Mouse (Mus musculus): ENCODE measurements at regions not wholly inside any gene's neighbourhood (a gene's known extent, or its start where the extent isn't known, plus 50 kb on each side); places are given as distances from the start of the nearest gene placed in this dataset.

GRCm38 (mm10) chr12:69496341-69496904 lies 86.4 kb downstream of the Vcpkmt start:
- DNase-seq (ENCODE audit: low spot score): no peak
- no peak overlapping the region for H3K9ac ChIP-seq (ENCODE audit: low read depth, low read length)
- 81% methylated on average over 6 of the region's 6 CpGs for WGBS
- no peak for ATAC-seq (ENCODE audit: low FRiP score)
- H3K4me2 ChIP-seq (replicated peaks; ENCODE audit: low read depth, low read length): no peak overlapping the region
- no peaks in the 10 kb centered on the region; the same call in 1 of the 2 replicates for H3K4me1 ChIP-seq (replicated peaks; ENCODE audit: control insufficient read depth, insufficient read depth, low read length)
- no peaks in the 10 kb centered on the region for H3K27me3 ChIP-seq (ENCODE audit: control insufficient read depth, insufficient read depth, low read length)
- no peak overlapping the region for H3K27ac ChIP-seq (ENCODE audit: low read depth, low read length)
- H3K4me3 ChIP-seq (ENCODE audit: low read depth, low read length): no peak overlapping the region
- no peaks in the 10 kb centered on the region for H3K9me3 ChIP-seq (ENCODE audit: control insufficient read depth, low read length)
- no peaks in the 10 kb centered on the region for H3K36me3 ChIP-seq (ENCODE audit: control insufficient read depth, insufficient read depth, low read length)

- no peak overlapping the region for H3K4me3 ChIP-seq (ENCODE audit: low read depth, low read length)
- ATAC-seq (ENCODE audit: low FRiP score) (no peak), DNase-seq (ENCODE audit: low spot score) (no peak)
- H3K36me3 ChIP-seq (ENCODE audit: control insufficient read depth, insufficient read depth, low read length): no peaks in the 10 kb centered on the region
- no peak overlapping the region for H3K9ac ChIP-seq (ENCODE audit: low read depth, low read length)
- H3K4me2 ChIP-seq (replicated peaks; ENCODE audit: low read depth, low read length): no peak overlapping the region
- H3K4me1 ChIP-seq (replicated peaks; ENCODE audit: control insufficient read depth, insufficient read depth, low read length): no peaks in the 10 kb centered on the region
- H3K27ac ChIP-seq (ENCODE audit: low read depth, low read length): no peak overlapping the region
- no peaks in the 10 kb centered on the region for H3K27me3 ChIP-seq (ENCODE audit: control insufficient read depth, insufficient read depth, low read length)
- H3K9me3 ChIP-seq (ENCODE audit: control insufficient read depth, low read length): no peaks in the 10 kb centered on the region
- WGBS: 94% methylated on average over 5 of the region's 5 CpGs
Measured at GRCm38 (mm10) chr12:69495776-69496175, 87.1 kb downstream of the Vcpkmt start.

GRCm38 (mm10) chr12:69494648-69495047 lies 88.2 kb downstream of the Vcpkmt start:
- DNase-seq (ENCODE audit: low spot score) (no peak), ATAC-seq (ENCODE audit: low FRiP score) (no peak)
- Histone ChIP-seq H3K9ac (ENCODE audit: low read depth, low read length) (no peak overlapping the region), H3K27ac (ENCODE audit: low read depth, low read length) (no peak overlapping the region), H3K9me3 (ENCODE audit: control insufficient read depth, low read length) (no peaks in the 10 kb centered on the region), H3K36me3 (ENCODE audit: control insufficient read depth, insufficient read depth, low read length) (no peaks in the 10 kb centered on the region), H3K4me1 (replicated peaks; ENCODE audit: control insufficient read depth, insufficient read depth, low read length) (no peaks in the 10 kb centered on the region), H3K27me3 (ENCODE audit: control insufficient read depth, insufficient read depth, low read length) (no peaks in the 10 kb centered on the region), H3K4me2 (replicated peaks; ENCODE audit: low read depth, low read length) (no peak overlapping the region), H3K4me3 (ENCODE audit: low read depth, low read length) (no peak overlapping the region)
- WGBS: 91% methylated on average over 8 of the region's 8 CpGs

GRCm38 (mm10) chr12:69489686-69490085 lies 93.1 kb downstream of the Vcpkmt start:
- Histone ChIP-seq H3K4me1 (replicated peaks; ENCODE audit: control insufficient read depth, insufficient read depth, low read length) (peaks cover 3% of the 10 kb centered on the region; the same call in 1 of the 2 replicates), H3K36me3 (ENCODE audit: control insufficient read depth, insufficient read depth, low read length) (no peaks in the 10 kb centered on the region), H3K27ac (ENCODE audit: low read depth, low read length) (no peak overlapping the region), H3K9me3 (ENCODE audit: control insufficient read depth, low read length) (no peaks in the 10 kb centered on the region), H3K4me2 (replicated peaks; ENCODE audit: low read depth, low read length) (no peak overlapping the region), H3K9ac (ENCODE audit: low read depth, low read length) (no peak overlapping the region), H3K4me3 (ENCODE audit: low read depth, low read length) (no peak overlapping the region), H3K27me3 (ENCODE audit: control insufficient read depth, insufficient read depth, low read length) (no peaks in the 10 kb centered on the region)
- DNase-seq (ENCODE audit: low spot score) (no peak), ATAC-seq (ENCODE audit: low FRiP score) (no peak)
- WGBS: 91% methylated on average over 10 of the region's 10 CpGs

- no peak overlapping the region for H3K9ac ChIP-seq (ENCODE audit: low read depth, low read length)
- H3K4me3 ChIP-seq (ENCODE audit: low read depth, low read length): no peak overlapping the region
- H3K27me3 ChIP-seq (ENCODE audit: control insufficient read depth, insufficient read depth, low read length): no peaks in the 10 kb centered on the region
- H3K36me3 ChIP-seq (ENCODE audit: control insufficient read depth, insufficient read depth, low read length): no peaks in the 10 kb centered on the region
- H3K27ac ChIP-seq (ENCODE audit: low read depth, low read length): no peak overlapping the region
- H3K4me2 ChIP-seq (replicated peaks; ENCODE audit: low read depth, low read length): no peak overlapping the region
- WGBS: 72% methylated on average over 8 of the region's 8 CpGs
- peaks cover 3% of the 10 kb centered on the region; the same call in 1 of the 2 replicates for H3K4me1 ChIP-seq (replicated peaks; ENCODE audit: control insufficient read depth, insufficient read depth, low read length)
- DNase-seq (ENCODE audit: low spot score) (no peak), ATAC-seq (ENCODE audit: low FRiP score) (no peak)
- H3K9me3 ChIP-seq (ENCODE audit: control insufficient read depth, low read length): no peaks in the 10 kb centered on the region
Measured at GRCm38 (mm10) chr12:69486903-69487302, 95.9 kb downstream of the Vcpkmt start.

- Histone ChIP-seq H3K36me3 (ENCODE audit: control insufficient read depth, insufficient read depth, low read length) (no peaks in the 10 kb centered on the region), H3K4me1 (replicated peaks; ENCODE audit: control insufficient read depth, insufficient read depth, low read length) (peaks cover 3% of the 10 kb centered on the region; the same call in 1 of the 2 replicates), H3K27ac (ENCODE audit: low read depth, low read length) (no peak overlapping the region), H3K9ac (ENCODE audit: low read depth, low read length) (peak overlapping the region; percentile 20; the same call in 1 of the 2 replicates), H3K4me2 (replicated peaks; ENCODE audit: low read depth, low read length) (peak overlapping the region; percentile 24), H3K27me3 (ENCODE audit: control insufficient read depth, insufficient read depth, low read length) (no peaks in the 10 kb centered on the region), H3K4me3 (ENCODE audit: low read depth, low read length) (0 out of 2 replicates have a peak overlapping the region, but pooled peaks have one; percentile 6), H3K9me3 (ENCODE audit: control insufficient read depth, low read length) (no peaks in the 10 kb centered on the region)
- ATAC-seq (ENCODE audit: low FRiP score) (peak; percentile 82), DNase-seq (ENCODE audit: low spot score) (peak; percentile 60)
- WGBS: 22% methylated on average over 14 of the region's 14 CpGs
Measured at GRCm38 (mm10) chr12:69485652-69486651, 96.9 kb downstream of the Vcpkmt start.

GRCm38 (mm10) chr12:69481420-69481819 lies 101.4 kb downstream of the Vcpkmt start:
- no peak overlapping the region for H3K9ac ChIP-seq (ENCODE audit: low read depth, low read length)
- no peak overlapping the region for H3K27ac ChIP-seq (ENCODE audit: low read depth, low read length)
- no peak overlapping the region for H3K4me3 ChIP-seq (ENCODE audit: low read depth, low read length)
- WGBS: 85% methylated on average over 3 of the region's 3 CpGs
- peaks cover 7% of the 10 kb centered on the region; the same call in 1 of the 2 replicates for H3K4me1 ChIP-seq (replicated peaks; ENCODE audit: control insufficient read depth, insufficient read depth, low read length)
- ATAC-seq (ENCODE audit: low FRiP score) (no peak), DNase-seq (ENCODE audit: low spot score) (no peak)
- H3K9me3 ChIP-seq (ENCODE audit: control insufficient read depth, low read length): no peaks in the 10 kb centered on the region
- H3K27me3 ChIP-seq (ENCODE audit: control insufficient read depth, insufficient read depth, low read length): no peaks in the 10 kb centered on the region
- no peaks in the 10 kb centered on the region for H3K36me3 ChIP-seq (ENCODE audit: control insufficient read depth, insufficient read depth, low read length)
- H3K4me2 ChIP-seq (replicated peaks; ENCODE audit: low read depth, low read length): no peak overlapping the region

GRCm38 (mm10) chr12:69476631-69477091 lies 104.4 kb upstream of the Gm9887 start:
- no peak overlapping the region for H3K27ac ChIP-seq (ENCODE audit: low read depth, low read length)
- H3K36me3 ChIP-seq (ENCODE audit: control insufficient read depth, insufficient read depth, low read length): no peaks in the 10 kb centered on the region
- no peaks in the 10 kb centered on the region for H3K27me3 ChIP-seq (ENCODE audit: control insufficient read depth, insufficient read depth, low read length)
- WGBS: 11% methylated on average over 16 of the region's 18 CpGs
- peak overlapping the region; percentile 39 for H3K4me2 ChIP-seq (replicated peaks; ENCODE audit: low read depth, low read length)
- H3K4me3 ChIP-seq (ENCODE audit: low read depth, low read length): no peak overlapping the region
- no peaks in the 10 kb centered on the region for H3K9me3 ChIP-seq (ENCODE audit: control insufficient read depth, low read length)
- H3K4me1 ChIP-seq (replicated peaks; ENCODE audit: control insufficient read depth, insufficient read depth, low read length): peaks cover 4% of the 10 kb centered on the region; the same call in 1 of the 2 replicates
- peak; percentile 46 for DNase-seq (ENCODE audit: low spot score)
- 0 out of 2 replicates have a peak overlapping the region, but pooled peaks have one; percentile 42 for H3K9ac ChIP-seq (ENCODE audit: low read depth, low read length)
- ATAC-seq (ENCODE audit: low FRiP score): peak; percentile 70; the same call in 1 of the 2 replicates

All from hindbrain, embryonic 11.5 days (tissue).